Mouse (Mus musculus): Measurements from ENCODE around the gene Mrm1.

DNA sequence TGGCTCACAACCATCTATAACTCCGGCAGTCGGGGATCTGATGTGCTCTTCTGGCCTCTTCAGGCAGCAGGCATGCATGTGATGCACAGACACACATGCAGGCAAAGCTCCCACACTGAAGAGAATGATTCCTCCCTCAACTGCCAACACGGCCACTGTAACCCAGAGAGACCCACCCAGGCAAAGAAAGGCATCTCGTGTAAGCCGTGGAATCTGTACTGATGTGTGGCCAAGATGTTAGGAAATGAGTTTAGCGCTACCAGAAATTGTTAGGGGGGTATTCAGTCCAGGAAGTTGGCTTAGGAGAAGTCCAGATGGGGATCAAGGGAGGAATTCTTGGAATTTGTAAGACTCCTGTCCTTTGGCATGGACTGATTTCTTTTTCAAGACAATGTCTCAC is 28.9 kb downstream of the Mrm1 start:
- TF ChIP-seq POLR2A (IDR thresholded peaks at IDR 0.05; ENCODE audit: borderline replicate concordance, control insufficient read depth, low read depth, low read length) (no peak), CTCF (IDR thresholded peaks at IDR 0.05; ENCODE audit: control insufficient read depth, insufficient read depth, low read length) (no peak)

Measured in bone marrow, adult 2 months (tissue).